Mouse (Mus musculus): ENCODE data around the gene Kcnip3. TPM values are rescaled to one million over a fixed set of nuclear protein-coding genes. Genes with fewer than 3 reads are reported as not detected.

The Kcnip3 gene
- polyA plus RNA-seq, 1 experiment from 2014 or later, result 1.4 TPM

- Histone ChIP-seq H3K36me3 (no peaks in the 10 kb centered on the region), H3K9me3 (no peaks in the 10 kb centered on the region), H3K9ac (no peak overlapping the region), H3K4me3 (no peak overlapping the region), H3K4me2 (no peak overlapping the region), H3K4me1 (peaks cover 25% of the 10 kb centered on the region), H3K27me3 (replicated peaks) (peaks cover 45% of the 10 kb centered on the region), H3K27ac (replicated peaks) (no peak overlapping the region)
- WGBS, result 35% methylated on average over 9 of the region's 9 CpGs
- ATAC-seq (ENCODE audit: extremely low read depth, insufficient number of reproducible peaks, low FRiP score, low TSS enrichment), result no peak
Observed at GRCm38 (mm10) chr2:127461351-127461750, 60.5 kb downstream of the Kcnip3 start.

- H3K4me3 ChIP-seq, result no peak overlapping the region
- H3K4me1 ChIP-seq, result peaks cover 16% of the 10 kb centered on the region
- H3K36me3 ChIP-seq, result no peaks in the 10 kb centered on the region
- no peak overlapping the region for H3K4me2 ChIP-seq
- ATAC-seq (ENCODE audit: extremely low read depth, insufficient number of reproducible peaks, low FRiP score, low TSS enrichment), result no peak
- H3K9ac ChIP-seq, result no peak overlapping the region
- 89% methylated on average over 2 of the region's 2 CpGs for WGBS
- H3K27me3 ChIP-seq (replicated peaks), result peaks cover 48% of the 10 kb centered on the region
- H3K27ac ChIP-seq (replicated peaks), result no peak overlapping the region
- no peaks in the 10 kb centered on the region for H3K9me3 ChIP-seq
Observed at GRCm38 (mm10) chr2:127459341-127459740, 62.6 kb downstream of the Kcnip3 start.

- H3K9ac ChIP-seq, result no peak overlapping the region
- no peaks in the 10 kb centered on the region for H3K36me3 ChIP-seq
- H3K4me2 ChIP-seq, result no peak overlapping the region
- H3K9me3 ChIP-seq, result no peaks in the 10 kb centered on the region
- no peak overlapping the region for H3K27ac ChIP-seq (replicated peaks)
- ATAC-seq (ENCODE audit: extremely low read depth, insufficient number of reproducible peaks, low FRiP score, low TSS enrichment), result no peak
- H3K4me3 ChIP-seq, result no peak overlapping the region
- WGBS, result 7% methylated on average over 5 of the region's 5 CpGs
- H3K27me3 ChIP-seq (replicated peaks), result peaks cover 42% of the 10 kb centered on the region
- peaks cover 23% of the 10 kb centered on the region for H3K4me1 ChIP-seq
Observed at GRCm38 (mm10) chr2:127453764-127454163, 68.1 kb downstream of the Kcnip3 start.

GRCm38 (mm10) chr2:127453141-127453540 is 68.8 kb downstream of the Kcnip3 start:
- Histone ChIP-seq H3K9ac (no peak overlapping the region), H3K4me3 (no peak overlapping the region), H3K36me3 (no peaks in the 10 kb centered on the region), H3K9me3 (no peaks in the 10 kb centered on the region), H3K4me2 (no peak overlapping the region), H3K27me3 (replicated peaks) (peaks cover 42% of the 10 kb centered on the region), H3K27ac (replicated peaks) (no peak overlapping the region), H3K4me1 (peaks cover 23% of the 10 kb centered on the region)
- no peak for ATAC-seq (ENCODE audit: extremely low read depth, insufficient number of reproducible peaks, low FRiP score, low TSS enrichment)
- WGBS, result 72% methylated on average over 9 of the region's 9 CpGs

- Histone ChIP-seq H3K4me3 (no peak overlapping the region), H3K27me3 (replicated peaks) (peaks cover 32% of the 10 kb centered on the region), H3K9ac (no peak overlapping the region), H3K27ac (replicated peaks) (no peak overlapping the region), H3K36me3 (no peaks in the 10 kb centered on the region), H3K4me1 (peaks cover 23% of the 10 kb centered on the region), H3K9me3 (no peaks in the 10 kb centered on the region), H3K4me2 (no peak overlapping the region)
- no peak for ATAC-seq (ENCODE audit: extremely low read depth, insufficient number of reproducible peaks, low FRiP score, low TSS enrichment)
- 2% methylated on average over 6 of the region's 6 CpGs for WGBS
Observed at GRCm38 (mm10) chr2:127451748-127452147, 70.1 kb downstream of the Kcnip3 start.

GRCm38 (mm10) chr2:127449691-127450090 is 72.2 kb downstream of the Kcnip3 start:
- H3K9ac ChIP-seq, result no peak overlapping the region
- ATAC-seq (ENCODE audit: extremely low read depth, insufficient number of reproducible peaks, low FRiP score, low TSS enrichment), result no peak

GRCm38 (mm10) chr2:127446847-127447246 is 75.0 kb downstream of the Kcnip3 start:
- Histone ChIP-seq H3K9me3 (no peaks in the 10 kb centered on the region), H3K9ac (no peak overlapping the region), H3K4me3 (no peak overlapping the region), H3K27me3 (replicated peaks) (peaks cover 8% of the 10 kb centered on the region), H3K27ac (replicated peaks) (no peak overlapping the region), H3K4me2 (no peak overlapping the region), H3K36me3 (no peaks in the 10 kb centered on the region), H3K4me1 (peaks cover 34% of the 10 kb centered on the region)
- no peak for ATAC-seq (ENCODE audit: extremely low read depth, insufficient number of reproducible peaks, low FRiP score, low TSS enrichment)
- 17% methylated on average over 3 of the region's 3 CpGs for WGBS

More at GRCm38 (mm10) chr2:127449691-127450090, 72.2 kb downstream of the Kcnip3 start:
- Histone ChIP-seq H3K4me3 (no peak overlapping the region), H3K36me3 (no peaks in the 10 kb centered on the region), H3K4me2 (no peak overlapping the region), H3K27me3 (replicated peaks) (peaks cover 27% of the 10 kb centered on the region), H3K4me1 (peaks cover 26% of the 10 kb centered on the region), H3K9me3 (no peaks in the 10 kb centered on the region), H3K27ac (replicated peaks) (no peak overlapping the region)
- WGBS, result 20% methylated on average over 7 of the region's 7 CpGs

- no peak within 1 kb of the TSS; the same call in 1 of the 2 replicates for H3K27ac ChIP-seq (replicated peaks)
- no peaks in the 10 kb centered on the region for H3K9me3 ChIP-seq
- H3K9ac ChIP-seq, result peak within 1 kb of the TSS; percentile 86
- H3K27me3 ChIP-seq (replicated peaks), result no peaks in the 10 kb centered on the region
- H3K4me2 ChIP-seq, result peak within 1 kb of the TSS; percentile 85
- peak within 1 kb of the TSS; percentile 78 for H3K4me3 ChIP-seq
- ATAC-seq (ENCODE audit: extremely low read depth, insufficient number of reproducible peaks, low FRiP score, low TSS enrichment), result peak; percentile 74
- H3K36me3 ChIP-seq, result peaks cover 9% of the 10 kb centered on the region; the same call in 1 of the 2 replicates
- peaks cover 17% of the 10 kb centered on the region for H3K4me1 ChIP-seq
- WGBS, result 3% methylated on average over 37 of the region's 37 CpGs
Observed at GRCm38 (mm10) chr2:127444055-127444789, 77.7 kb downstream of the Kcnip3 start, which contains the start of gene Fahd2a. Gene Fahd2a, minus strand, starts transcription at chr2:127444565.

- Histone ChIP-seq H3K27ac (replicated peaks) (no peak overlapping the region), H3K9ac (no peak overlapping the region), H3K9me3 (no peaks in the 10 kb centered on the region), H3K27me3 (replicated peaks) (no peaks in the 10 kb centered on the region), H3K4me3 (no peak overlapping the region), H3K4me1 (no peaks in the 10 kb centered on the region), H3K36me3 (peaks cover 48% of the 10 kb centered on the region), H3K4me2 (no peak overlapping the region)
- ATAC-seq (ENCODE audit: extremely low read depth, insufficient number of reproducible peaks, low FRiP score, low TSS enrichment), result no peak
- WGBS, result 86% methylated on average over 5 of the region's 5 CpGs
Observed at GRCm38 (mm10) chr2:127437697-127438096, 84.2 kb downstream of the Kcnip3 start.

GRCm38 (mm10) chr2:127435554-127435953 is 86.3 kb downstream of the Kcnip3 start:
- 82% methylated on average over 2 of the region's 2 CpGs for WGBS
- H3K4me1 ChIP-seq, result no peaks in the 10 kb centered on the region
- no peaks in the 10 kb centered on the region for H3K9me3 ChIP-seq
- no peak overlapping the region for H3K4me2 ChIP-seq
- peaks cover 10% of the 10 kb centered on the region; the same call in 1 of the 2 replicates for H3K27me3 ChIP-seq (replicated peaks)
- peaks cover 45% of the 10 kb centered on the region for H3K36me3 ChIP-seq
- ATAC-seq (ENCODE audit: extremely low read depth, insufficient number of reproducible peaks, low FRiP score, low TSS enrichment), result no peak
- H3K27ac ChIP-seq (replicated peaks), result no peak overlapping the region
- H3K9ac ChIP-seq, result no peak overlapping the region
- H3K4me3 ChIP-seq, result no peak overlapping the region

- peaks cover 45% of the 10 kb centered on the region for H3K36me3 ChIP-seq
- ATAC-seq (ENCODE audit: extremely low read depth, insufficient number of reproducible peaks, low FRiP score, low TSS enrichment), result no peak
Observed at GRCm38 (mm10) chr2:127435135-127435534, 86.8 kb downstream of the Kcnip3 start.

More at GRCm38 (mm10) chr2:127435135-127435534, 86.8 kb downstream of the Kcnip3 start:
- WGBS, result 28% methylated on average over 2 of the region's 2 CpGs
- H3K4me2 ChIP-seq, result no peak overlapping the region
- no peak overlapping the region for H3K27ac ChIP-seq (replicated peaks)
- no peaks in the 10 kb centered on the region for H3K4me1 ChIP-seq
- no peak overlapping the region for H3K4me3 ChIP-seq
- H3K9ac ChIP-seq, result no peak overlapping the region
- H3K27me3 ChIP-seq (replicated peaks), result peaks cover 11% of the 10 kb centered on the region; the same call in 1 of the 2 replicates
- H3K9me3 ChIP-seq, result no peaks in the 10 kb centered on the region

All from heart, embryonic 13.5 days (tissue).